Mouse (Mus musculus) neural tube, embryonic 13.5 days (tissue): Measurements from ENCODE around the gene Gm10591. TPM values are rescaled to one million over a fixed set of nuclear protein-coding genes. Genes with fewer than 3 reads are reported as not detected.
"Not testable (repeated sequence)": the region's sequence is repeated elsewhere in the genome, so short reads cannot be mapped to it uniquely, and the experiment has no call there.

Source experiments
- ATAC-seq: fragments of 200-750 bp; cut with Nextera tagmentation; 2 replicates; pipeline ENCODE4 v1.8.0; 2017; ENCODE audit warnings: low read depth, mild to moderate bottlenecking, moderate TSS enrichment, moderate library complexity
- H3K27ac ChIP-seq: fragments of 300-500 bp; sonication (generic); replicated peaks from 2 replicates; pipeline ENCODE4 v1.5.1; 2015; ENCODE audit warnings: moderate library complexity, mild to moderate bottlenecking, inconsistent platforms
- H3K27me3 ChIP-seq: fragments of 300-500 bp; sonication (generic); 2 replicates; pipeline ENCODE4 v1.6.1; 2015; ENCODE audit warnings: mild to moderate bottlenecking, inconsistent platforms
- H3K36me3 ChIP-seq: fragments of 300-500 bp; sonication (generic); 2 replicates; pipeline ENCODE4 v1.6.1; 2015; ENCODE audit warnings: mild to moderate bottlenecking, inconsistent platforms
- H3K4me1 ChIP-seq: fragments of 300-500 bp; sonication (generic); replicated peaks from 2 replicates; pipeline ENCODE4 v1.6.1; 2015; ENCODE audit warnings: inconsistent platforms
- H3K4me2 ChIP-seq: fragments of 300-500 bp; sonication (generic); 2 replicates; pipeline ENCODE4 v1.6.1; 2015; ENCODE audit warnings: inconsistent platforms, mild to moderate bottlenecking, moderate library complexity
- H3K4me3 ChIP-seq: fragments of 300-500 bp; sonication (generic); 2 replicates; pipeline ENCODE4 v1.5.1; 2015; ENCODE audit warnings: mild to moderate bottlenecking, inconsistent platforms
- H3K9ac ChIP-seq: fragments of 300-500 bp; sonication (generic); 2 replicates; pipeline ENCODE4 v1.6.1; 2015; ENCODE audit warnings: moderate library complexity, mild to moderate bottlenecking, inconsistent platforms
- H3K9me3 ChIP-seq: fragments of 300-500 bp; sonication (generic); 2 replicates; pipeline ENCODE4 v1.6.1; 2016; ENCODE audit warnings: inconsistent platforms
- WGBS: fragments of 180-500 bp; shearing (Covaris S2); methylation state at CpG from one replicate; pipeline ENCODE4 v1.1.7; 2015; 5-methylcytosine and 5-hydroxymethylcytosine counted together
- polyA plus RNA-seq: library from polyadenylated mRNA; unstranded; fragments of >200 nt; fragmentation: Nextera tagmentation; extraction: Ambion mirVana; gene quantifications from 2 replicates; pipeline ENCODE4 v1.2.1, GENCODE M21; 2015

Gene Gm10591
- not detected in 2 replicates for polyA plus RNA-seq

DNA sequence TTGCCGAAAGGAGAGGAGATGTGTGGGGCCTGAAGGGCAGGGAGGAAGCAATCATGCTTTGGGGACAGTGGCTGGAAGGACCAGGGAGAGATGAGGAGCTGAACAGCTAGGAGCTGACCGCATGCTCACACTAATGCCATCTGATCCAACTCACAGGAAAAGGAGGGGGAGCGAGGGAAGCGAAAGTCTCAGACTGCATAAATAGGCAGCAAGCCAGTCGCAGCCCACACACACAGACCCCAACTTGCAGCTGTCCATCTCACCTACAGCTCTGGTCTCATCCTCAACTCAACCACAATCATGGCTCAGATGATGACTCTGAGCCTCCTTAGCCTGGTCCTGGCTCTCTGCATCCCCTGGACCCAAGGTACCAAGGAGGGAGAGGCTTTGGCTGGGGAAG lies at the start of gene Gm10591:
Gene Gm10591 (plus strand): TSS at position 301 of the 400 bp plus-strand sequence.
- H3K9me3 ChIP-seq, H3K4me1 ChIP-seq, H3K36me3 ChIP-seq, H3K27ac ChIP-seq, H3K27me3 ChIP-seq, H3K4me2 ChIP-seq, ATAC-seq, H3K9ac ChIP-seq, H3K4me3 ChIP-seq: not testable (repeated sequence)
- WGBS, result no CpG with 5 or more reads among the region's 5 CpGs

- not testable (repeated sequence) for H3K4me3 ChIP-seq, H3K9ac ChIP-seq, H3K36me3 ChIP-seq, H3K4me2 ChIP-seq, H3K27ac ChIP-seq, H3K4me1 ChIP-seq, H3K9me3 ChIP-seq, H3K27me3 ChIP-seq, ATAC-seq
- WGBS, result no CpG with 5 or more reads among the region's 8 CpGs
Measured at GRCm38 (mm10) chr4:42629419-42629818, 17.4 kb downstream of the Gm10591 start, which contains the start of gene Gm2564. Gm2564 (plus strand) TSS chr4:42629719.

- not testable (repeated sequence) for H3K4me2 ChIP-seq, H3K9ac ChIP-seq, ATAC-seq, H3K9me3 ChIP-seq, H3K4me1 ChIP-seq, H3K36me3 ChIP-seq, H3K27me3 ChIP-seq, H3K4me3 ChIP-seq, H3K27ac ChIP-seq
- no CpG with 5 or more reads among the region's 9 CpGs for WGBS
Measured at GRCm38 (mm10) chr4:42654951-42655350, 43.0 kb downstream of the Gm10591 start, which contains the start of gene Ccl27b. Ccl27b (plus strand) TSS chr4:42655251.

DNA sequence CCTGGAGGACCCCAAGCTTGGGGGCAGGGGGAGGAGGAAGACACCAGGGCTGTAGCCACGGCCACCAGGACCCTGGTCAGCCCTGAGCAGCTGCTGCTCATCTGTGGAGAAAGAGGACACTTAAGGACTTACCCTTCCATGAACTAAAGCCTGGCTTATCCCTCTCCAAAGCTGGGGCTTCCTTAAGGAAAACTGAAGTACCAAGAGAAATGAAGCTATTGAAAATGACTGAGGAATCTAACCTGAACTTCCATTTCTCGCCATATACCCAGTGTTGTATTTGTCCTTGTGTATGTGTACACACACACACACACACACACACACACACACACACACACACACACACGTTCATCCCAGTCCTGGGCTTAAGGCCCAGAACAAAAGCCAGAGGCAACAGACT lies 49.8 kb downstream of the Gm10591 start, which contains the start of gene Il11ra2:
Gene Il11ra2 (minus strand): TSS at position 101 of the 400 bp plus-strand sequence.
- not testable (repeated sequence) for H3K36me3 ChIP-seq, H3K9me3 ChIP-seq, H3K27ac ChIP-seq, ATAC-seq, H3K4me2 ChIP-seq, H3K9ac ChIP-seq, H3K4me1 ChIP-seq, H3K27me3 ChIP-seq, H3K4me3 ChIP-seq
- WGBS, result no CpG with 5 or more reads among the region's 3 CpGs

Other genes with a start within 250 kb of the Gm10591 start
- gene Gm21586, start 172.8 kb upstream of the Gm10591 start, polyA plus RNA-seq, result not detected in 2 replicates
- 0.18 TPM in 1 of 2 replicates, not detected in the other for gene Gm2163, start 145.4 kb upstream of the Gm10591 start, polyA plus RNA-seq
- gene Fam205a2, start 84.0 kb upstream of the Gm10591 start, polyA plus RNA-seq, result not detected in 2 replicates
- not detected in 2 replicates for gene Gm2564, start 17.5 kb downstream of the Gm10591 start, polyA plus RNA-seq
- not detected in 2 replicates for gene Ccl27b, start 43.1 kb downstream of the Gm10591 start, polyA plus RNA-seq
- gene Il11ra2, start 49.7 kb downstream of the Gm10591 start, polyA plus RNA-seq, result not detected in 2 replicates
- gene 4930578G10Rik, start 123.3 kb downstream of the Gm10591 start, polyA plus RNA-seq, result 1.4 TPM in 1 of 2 replicates, not detected in the other
- gene Ccl19, start 144.4 kb downstream of the Gm10591 start, polyA plus RNA-seq, result not detected in 2 replicates
- 0.93 and 2.1 TPM in 2 replicates for gene Ccl21a, start 161.8 kb downstream of the Gm10591 start, polyA plus RNA-seq
- gene Fam205a1, start 241.7 kb downstream of the Gm10591 start, polyA plus RNA-seq, result 0.06 TPM in 1 of 2 replicates, not detected in the other
- gene Gm12394, start 244.6 kb downstream of the Gm10591 start, polyA plus RNA-seq, result 0.45 and 0.59 TPM in 2 replicates